Mouse (Mus musculus) CH12.LX (cell line): ENCODE results near the gene Lpar3. TPM values are rescaled to one million over a fixed set of nuclear protein-coding genes. Genes with fewer than 3 reads are reported as not detected.

Experiments
- DNase-seq: peaks from one replicate; pipeline ENCODE4 v3.0.0-alpha.2; 2013; ENCODE audit errors: extremely low read depth
- H3K27ac ChIP-seq: 2 replicates; pipeline ENCODE4 v1.5.1; 2012; ENCODE audit warnings: low read depth, mild to moderate bottlenecking, control low read depth, moderate library complexity; ENCODE audit not compliant: insufficient read depth
- H3K27me3 ChIP-seq: replicated peaks from 2 replicates; pipeline ENCODE3; 2012; ENCODE audit warnings: inconsistent platforms
- H3K36me3 ChIP-seq, 2 experiments: replicated peaks in 1 of 2; 2 replicates each; pipeline versions ENCODE3 to v1.6.1; 2012; ENCODE audit warnings: inconsistent platforms in 1 of 2, low read length in 1 of 2, mild to moderate bottlenecking in 1 of 2, mixed read lengths in 1 of 2, moderate library complexity in 1 of 2; ENCODE audit not compliant: control insufficient read depth in 1 of 2, insufficient read depth in 1 of 2
- H3K4me1 ChIP-seq, 2 experiments: 2 replicates each; pipeline ENCODE4 v1.6.1; 2012; ENCODE audit warnings: inconsistent platforms in 1 of 2, moderate library complexity in 1 of 2; ENCODE audit not compliant: insufficient read depth in 2 of 2, control insufficient read depth in 1 of 2
- H3K4me2 ChIP-seq: 2 replicates; pipeline ENCODE4 v1.6.1; 2012; ENCODE audit warnings: low read depth, mild to moderate bottlenecking, control low read depth; ENCODE audit not compliant: poor library complexity, insufficient read depth, severe bottlenecking
- H3K4me3 ChIP-seq, 3 experiments: fragments of 150-350 bp in 1 of 3; sonication (generic) in 1 of 3; replicated peaks in 1 of 3; 2 replicates each; pipeline versions ENCODE3 to v1.5.1; 2011 to 2012; ENCODE audit warnings: low read depth in 2 of 3, low read length in 2 of 3, mild to moderate bottlenecking in 2 of 3, moderate library complexity in 2 of 3, control low read depth in 1 of 3, improper control_type of control experiment in 1 of 3, inconsistent platforms in 1 of 3, mixed read lengths in 1 of 3; ENCODE audit not compliant: poor library complexity in 1 of 3
- H3K79me2 ChIP-seq: replicated peaks from 2 replicates; pipeline ENCODE4 v1.6.1; 2012; ENCODE audit warnings: mild to moderate bottlenecking, moderate library complexity; ENCODE audit not compliant: control insufficient read depth, poor library complexity, insufficient read depth, severe bottlenecking; ENCODE audit errors: extremely low read depth
- H3K9ac ChIP-seq: 2 replicates; pipeline ENCODE4 v1.6.1; 2012; ENCODE audit warnings: low read depth, mild to moderate bottlenecking, control low read depth, moderate library complexity; ENCODE audit not compliant: insufficient read depth
- H3K9me3 ChIP-seq: replicated peaks from 2 replicates; pipeline ENCODE3; 2012; ENCODE audit warnings: low read length, inconsistent platforms, mixed read lengths
- BHLHE40 ChIP-seq: IDR thresholded peaks from 2 replicates; pipeline ENCODE4 v1.6.1; 2011; ENCODE audit warnings: mild to moderate bottlenecking, low read depth, low read length, improper control_type of control experiment
- CHD1 ChIP-seq: IDR thresholded peaks from 2 replicates; pipeline ENCODE4 v1.6.1; 2012; ENCODE audit warnings: low read depth, low read length, improper control_type of control experiment, inconsistent platforms
- CTCF ChIP-seq, 2 experiments: IDR thresholded peaks in 1 of 2; conservative IDR thresholded peaks in 1 of 2; 2 replicates each; pipeline ENCODE4 v1.5.1; 2011 to 2012; ENCODE audit warnings: low read depth in 2 of 2, low read length in 2 of 2, improper control_type of control experiment in 1 of 2, inconsistent platforms in 1 of 2, mild to moderate bottlenecking in 1 of 2, moderate library complexity in 1 of 2
- E2F4 ChIP-seq: IDR thresholded peaks from 2 replicates; pipeline ENCODE4 v1.6.1; 2011; ENCODE audit warnings: low read depth, low read length, improper control_type of control experiment; ENCODE audit not compliant: insufficient replicate concordance
- EP300 ChIP-seq: IDR thresholded peaks from 2 replicates; pipeline ENCODE4 v1.6.1; 2011; ENCODE audit warnings: low read length, improper control_type of control experiment
- ETS1 ChIP-seq: conservative IDR thresholded peaks from 2 replicates; pipeline ENCODE4 v1.6.1; 2012; ENCODE audit warnings: low read depth, mild to moderate bottlenecking, inconsistent platforms, low read length, improper control_type of control experiment, moderate library complexity
- GABPA ChIP-seq: IDR thresholded peaks from 2 replicates; pipeline ENCODE4 v1.6.1; 2012; ENCODE audit warnings: low read depth, low read length, improper control_type of control experiment, inconsistent platforms; ENCODE audit not compliant: insufficient replicate concordance
- HCFC1 ChIP-seq: IDR thresholded peaks from 2 replicates; pipeline ENCODE4 v1.6.1; 2012; ENCODE audit warnings: low read depth, mild to moderate bottlenecking, inconsistent platforms, low read length, improper control_type of control experiment
- IRF4 ChIP-seq: IDR thresholded peaks from 2 replicates; pipeline ENCODE4 v1.6.1; 2014; ENCODE audit warnings: low read depth, mild to moderate bottlenecking, inconsistent platforms, low read length, improper control_type of control experiment
- JUN ChIP-seq: IDR thresholded peaks from 2 replicates; pipeline ENCODE4 v1.6.1; 2011; ENCODE audit warnings: low read depth, mild to moderate bottlenecking, low read length, improper control_type of control experiment, moderate library complexity; ENCODE audit not compliant: insufficient read depth
- JUND ChIP-seq: conservative IDR thresholded peaks from 2 replicates; pipeline ENCODE4 v1.6.1; 2011; ENCODE audit warnings: low read depth, low read length, improper control_type of control experiment
- KAT2A ChIP-seq: IDR thresholded peaks from 2 replicates; pipeline ENCODE4 v1.6.1; 2012; ENCODE audit warnings: low read length, improper control_type of control experiment, inconsistent platforms; ENCODE audit not compliant: insufficient replicate concordance
- MAFK ChIP-seq: IDR thresholded peaks from 2 replicates; pipeline ENCODE4 v1.6.1; 2011; ENCODE audit warnings: low read length, improper control_type of control experiment; ENCODE audit not compliant: insufficient replicate concordance
- MAX ChIP-seq: IDR thresholded peaks from 2 replicates; pipeline ENCODE4 v1.6.1; 2011; ENCODE audit warnings: low read length, improper control_type of control experiment
- MEF2A ChIP-seq: IDR thresholded peaks from 2 replicates; pipeline ENCODE4 v1.6.1; 2014; ENCODE audit warnings: low read depth, mild to moderate bottlenecking, inconsistent platforms, low read length, improper control_type of control experiment, borderline replicate concordance
- MXI1 ChIP-seq: IDR thresholded peaks from 2 replicates; pipeline ENCODE4 v1.6.1; 2011; ENCODE audit warnings: mild to moderate bottlenecking, low read depth, low read length, improper control_type of control experiment
- MYC ChIP-seq: IDR thresholded peaks from 2 replicates; pipeline ENCODE4 v1.6.1; 2011; ENCODE audit warnings: low read depth, mild to moderate bottlenecking, improper control_type of control experiment, low read length
- NRF1 ChIP-seq: IDR thresholded peaks from 2 replicates; pipeline ENCODE4 v1.6.1; 2014; ENCODE audit warnings: low read depth, mild to moderate bottlenecking, inconsistent platforms, low read length, improper control_type of control experiment, moderate library complexity
- PAX5 ChIP-seq: IDR thresholded peaks from 2 replicates; pipeline ENCODE4 v1.6.1; 2012; ENCODE audit warnings: low read length, inconsistent platforms, mixed read lengths
- POLR2A ChIP-seq: IDR thresholded peaks from 2 replicates; pipeline ENCODE4 v1.6.1; 2011; ENCODE audit warnings: low read depth, mild to moderate bottlenecking, improper control_type of control experiment, low read length
- POLR2AphosphoS2 ChIP-seq: IDR thresholded peaks from 2 replicates; pipeline ENCODE4 v1.6.1; 2011; ENCODE audit warnings: low read depth, low read length, improper control_type of control experiment
- RAD21 ChIP-seq: IDR thresholded peaks from 2 replicates; pipeline ENCODE4 v1.6.1; 2011; ENCODE audit warnings: low read depth, mild to moderate bottlenecking, low read length, improper control_type of control experiment, moderate library complexity
- RCOR1 ChIP-seq: conservative IDR thresholded peaks from 2 replicates; pipeline ENCODE4 v1.6.1; 2012; ENCODE audit warnings: low read depth, mild to moderate bottlenecking, inconsistent platforms, low read length, improper control_type of control experiment
- SIN3A ChIP-seq: IDR thresholded peaks from 2 replicates; pipeline ENCODE4 v1.6.1; 2012; ENCODE audit warnings: low read length, improper control_type of control experiment, inconsistent platforms
- SMC3 ChIP-seq: IDR thresholded peaks from 2 replicates; pipeline ENCODE4 v1.6.1; 2011; ENCODE audit warnings: low read depth, low read length, improper control_type of control experiment
- TBP ChIP-seq: conservative IDR thresholded peaks from 2 replicates; pipeline ENCODE4 v1.6.1; 2011; ENCODE audit warnings: low read depth, low read length, improper control_type of control experiment
- TCF12 ChIP-seq: IDR thresholded peaks from 2 replicates; pipeline ENCODE4 v1.6.1; 2014; ENCODE audit warnings: low read depth, mild to moderate bottlenecking, inconsistent platforms, low read length, improper control_type of control experiment
- UBTF ChIP-seq: IDR thresholded peaks from 2 replicates; pipeline ENCODE4 v1.6.1; 2012; ENCODE audit warnings: low read depth, mild to moderate bottlenecking, inconsistent platforms, low read length, improper control_type of control experiment, moderate library complexity
- ZC3H11A ChIP-seq: IDR thresholded peaks from 2 replicates; pipeline ENCODE4 v1.6.1; 2012; ENCODE audit warnings: low read depth, mild to moderate bottlenecking, inconsistent platforms, low read length, improper control_type of control experiment
- ZMIZ1 ChIP-seq: IDR thresholded peaks from 2 replicates; pipeline ENCODE4 v1.6.1; 2012; ENCODE audit warnings: low read depth, mild to moderate bottlenecking, inconsistent platforms, low read length, improper control_type of control experiment
- ZNF384 ChIP-seq: IDR thresholded peaks from 2 replicates; pipeline ENCODE4 v1.6.1; 2012; ENCODE audit warnings: low read depth, low read length, improper control_type of control experiment, inconsistent platforms
- dilution Hi-C: fragments of 300-500 bp; cut with MboI; formaldehyde crosslinking; loops from 2 replicates; pipeline ENCODE4 v1.14.3; 2020; ENCODE audit warnings: low sequenced_read_pairs; ENCODE audit not compliant: extremely low pct_unique_long_range_greater_than_20kb, extremely low pct_ligation_motif_present
- in situ Hi-C: fragments of 300-500 bp; cut with MboI; formaldehyde crosslinking; loops from 3 replicates; pipeline ENCODE4 v1.14.3; 2019; ENCODE audit warnings: low sequenced_read_pairs, low pct_ligation_motif_present, low pct_unique_long_range_greater_than_20kb, mixed read lengths
- polyA plus RNA-seq: library from polyadenylated mRNA; unstranded; fragments of >175 nt; gene quantifications from 2 replicates; pipeline ENCODE4 v1.2.1, GENCODE M21; 2012; ENCODE audit warnings: low read depth; ENCODE audit not compliant: insufficient read length
- total RNA-seq, 2 experiments: library from RNA; depleted of rRNA; stranded (reverse); fragments of 300-350 nt in 1 of 2; fragments of >200 nt in 1 of 2; gene quantifications; 2 replicates each; pipeline ENCODE4 v1.2.3; 2012 to 2014

Gene Lpar3
- total and polyA plus RNA-seq, 3 experiments: not detected

DNA sequence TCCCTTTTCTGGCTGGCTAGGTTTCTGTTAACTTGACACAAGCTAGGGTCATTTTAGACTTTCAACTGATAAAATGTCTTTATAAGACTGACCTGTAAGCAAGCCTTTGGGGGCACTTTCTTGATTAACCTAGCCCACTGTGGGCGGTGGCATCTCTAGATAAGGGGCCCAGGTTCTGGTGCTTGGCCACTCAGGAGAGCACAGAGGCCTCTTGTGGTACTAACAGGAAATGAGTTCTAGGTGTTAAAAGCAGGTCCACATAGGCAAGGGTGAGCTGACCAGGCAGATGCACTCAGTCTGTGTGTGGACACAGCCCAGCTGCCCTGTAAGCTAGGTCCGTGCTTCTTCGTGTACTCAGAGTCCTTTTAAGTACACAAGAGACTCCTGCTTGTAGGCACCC lies 112.5 kb downstream of the Lpar3 start:
- Histone ChIP-seq H3K9ac (no peak overlapping the region), H3K79me2 (no peaks in the 10 kb centered on the region), H3K27me3 (no peaks in the 10 kb centered on the region), H3K4me1 (peaks cover 16 to 28% of the 10 kb centered on the region in 2 experiments), H3K4me2 (no peak overlapping the region), H3K4me3 (no peak overlapping the region), H3K27ac (no peak overlapping the region), H3K36me3 (no peaks in the 10 kb centered on the region), H3K9me3 (no peaks in the 10 kb centered on the region)
- no peak for DNase-seq
- dilution Hi-C loops (no loop called here), in situ Hi-C loops (no loop called here)
- TF ChIP-seq CTCF (conservative IDR thresholded peaks at IDR 0.05 in 1 of 2, IDR thresholded peaks at IDR 0.05 in 1 of 2; ENCODE audit: low read depth in 2 of 2, low read length in 2 of 2) (no peak), GABPA (no peak), SMC3 (no peak), MAFK (no peak), NRF1 (no peak), MEF2A (no peak), SIN3A (no peak), UBTF (no peak), ZC3H11A (no peak), CHD1 (no peak), KAT2A (no peak), MAX (no peak), ETS1 (no peak), JUN (no peak), E2F4 (no peak), RAD21 (no peak), EP300 (no peak), RCOR1 (no peak), MYC (no peak), PAX5 (no peak)

DNA sequence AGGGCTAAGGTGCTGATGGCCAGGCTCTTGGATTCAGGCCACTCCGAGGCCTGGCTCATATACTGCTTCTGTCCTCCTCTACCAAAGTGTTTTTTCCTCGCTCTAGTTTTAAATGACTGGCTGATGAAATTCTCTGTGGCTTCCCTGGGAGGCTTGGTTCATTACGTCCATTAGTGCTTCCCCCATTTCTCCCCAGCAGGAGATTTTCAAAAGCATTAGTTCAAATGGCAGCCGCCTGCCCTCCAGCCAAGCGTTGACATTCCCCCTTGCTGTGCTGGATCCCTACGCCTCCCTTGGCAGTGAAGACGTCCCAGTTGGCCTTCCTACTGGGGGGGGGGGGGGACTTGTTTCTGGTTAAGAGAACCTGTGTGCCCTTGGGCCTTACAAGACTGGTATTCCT lies 113.3 kb downstream of the Lpar3 start:
- dilution Hi-C loops: no loop called here
- H3K36me3 ChIP-seq: no peaks in the 10 kb centered on the region
- H3K27me3 ChIP-seq: no peaks in the 10 kb centered on the region
- H3K4me1 ChIP-seq: peaks cover 16 to 28% of the 10 kb centered on the region in 2 experiments
- in situ Hi-C loops: no loop called here
- no peak for DNase-seq
- TF ChIP-seq POLR2AphosphoS2 (no peak), MAFK (no peak), ZNF384 (no peak), ZMIZ1 (no peak), TBP (no peak), POLR2A (no peak), MEF2A (no peak), IRF4 (no peak), KAT2A (no peak), ETS1 (no peak), TCF12 (no peak), HCFC1 (no peak), EP300 (no peak), MXI1 (no peak), ZC3H11A (no peak), JUND (no peak), RAD21 (no peak), BHLHE40 (no peak)
- TF ChIP-seq, all 38 proteins: peak for 0
- H3K4me2 ChIP-seq: no peak overlapping the region
- H3K9me3 ChIP-seq: no peaks in the 10 kb centered on the region
- H3K9ac ChIP-seq: no peak overlapping the region
- H3K4me3 ChIP-seq: no peak overlapping the region
- no peak overlapping the region for H3K27ac ChIP-seq
- no peaks in the 10 kb centered on the region for H3K79me2 ChIP-seq
